Mouse (Mus musculus): ENCODE data around the gene Prkacb.

DNA sequence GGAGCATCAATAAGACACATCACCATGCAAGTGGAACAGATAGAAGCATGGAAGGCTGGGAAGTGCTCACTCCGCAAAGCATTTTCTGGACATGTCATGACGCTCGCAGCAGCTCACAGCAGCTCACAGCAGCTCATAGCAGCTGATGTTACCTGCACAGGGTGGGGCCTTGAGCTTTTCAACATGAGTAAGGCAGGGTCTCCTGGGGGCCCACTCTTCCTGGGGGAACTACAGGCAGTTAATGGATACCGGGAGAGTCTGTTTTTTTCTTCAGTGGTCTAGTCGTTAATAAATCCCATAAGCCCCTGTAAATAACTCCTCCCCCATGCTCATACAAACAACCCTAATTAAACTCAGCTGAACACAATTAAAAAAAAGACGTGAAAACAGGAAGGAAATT lies 30.7 kb upstream of the Prkacb start:
- TF ChIP-seq CEBPB (IDR thresholded peaks at IDR 0.05; ENCODE audit: low read depth) = no peak
- no peak for TF ChIP-seq CTCF (IDR thresholded peaks at IDR 0.05; ENCODE audit: control insufficient read depth, insufficient read depth, insufficient read length)
- no peak for TF ChIP-seq MYOD1 (IDR thresholded peaks at IDR 0.05; ENCODE audit: control insufficient read depth, insufficient read length, low read depth)
- TF ChIP-seq FOSL1 (IDR thresholded peaks at IDR 0.05; ENCODE audit: insufficient read depth, low read length, poor library complexity, severe bottlenecking) = no peak
- TF ChIP-seq MAX (IDR thresholded peaks at IDR 0.05) = no peak

Measured in C2C12 (cell line).